Mouse (Mus musculus): ENCODE results near the gene Pcdh9. TPM values are rescaled to one million over a fixed set of nuclear protein-coding genes. Genes with fewer than 3 reads are reported as not detected.

Pcdh9 gene
- polyA plus RNA-seq, 1 experiment from 2014 or later = 6.3 TPM

DNA sequence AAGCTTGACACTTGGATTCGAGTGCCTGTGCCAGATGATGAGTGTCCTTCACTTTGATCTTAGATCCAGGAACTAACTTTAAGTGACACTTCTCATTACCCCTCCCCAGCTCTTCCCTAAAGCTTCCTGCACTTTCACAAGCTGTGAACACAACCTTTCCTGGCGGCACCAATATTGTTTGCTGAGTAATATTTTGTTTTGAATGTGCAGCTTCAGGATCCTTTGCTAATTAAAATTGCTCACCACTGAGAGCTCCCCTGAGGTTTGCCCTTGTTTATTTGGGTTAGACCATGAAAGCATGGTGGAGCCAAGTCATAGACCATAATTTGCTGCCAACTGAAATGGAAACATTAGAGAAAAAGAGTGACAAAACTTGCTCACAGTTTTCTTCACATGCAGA, 543.4 kb downstream of the Pcdh9 start:
- WGBS = 18% methylated on average over 2 of the region's 2 CpGs
- Histone ChIP-seq H3K27me3 (ENCODE audit: control insufficient read depth, insufficient read depth, low read length) (no peaks in the 10 kb centered on the region), H3K4me1 (ENCODE audit: control insufficient read depth, insufficient read depth, low read length) (no peaks in the 10 kb centered on the region), H3K36me3 (ENCODE audit: control insufficient read depth, insufficient read depth) (no peaks in the 10 kb centered on the region), H3K27ac (ENCODE audit: low read length) (no peak overlapping the region), H3K9ac (ENCODE audit: low read length) (no peak overlapping the region), H3K4me3 (ENCODE audit: low read length) (no peak overlapping the region), H3K4me2 (ENCODE audit: low read depth, low read length) (no peak overlapping the region), H3K9me3 (replicated peaks; ENCODE audit: control insufficient read depth, low read length) (no peaks in the 10 kb centered on the region)
- no peak for ATAC-seq (replicated peaks; ENCODE audit: extremely low read depth, insufficient read depth, low FRiP score)

- H3K4me2 ChIP-seq (ENCODE audit: low read depth, low read length) = no peak overlapping the region
- no peaks in the 10 kb centered on the region for H3K4me1 ChIP-seq (ENCODE audit: control insufficient read depth, insufficient read depth, low read length)
- no peak for ATAC-seq (replicated peaks; ENCODE audit: extremely low read depth, insufficient read depth, low FRiP score)
- no peak overlapping the region for H3K27ac ChIP-seq (ENCODE audit: low read length)
- WGBS = 59% methylated on average over 3 of the region's 3 CpGs
- no peaks in the 10 kb centered on the region for H3K27me3 ChIP-seq (ENCODE audit: control insufficient read depth, insufficient read depth, low read length)
- H3K9ac ChIP-seq (ENCODE audit: low read length) = no peak overlapping the region
- no peaks in the 10 kb centered on the region for H3K9me3 ChIP-seq (replicated peaks; ENCODE audit: control insufficient read depth, low read length)
- no peak overlapping the region for H3K4me3 ChIP-seq (ENCODE audit: low read length)
- no peaks in the 10 kb centered on the region for H3K36me3 ChIP-seq (ENCODE audit: control insufficient read depth, insufficient read depth)
Measured at GRCm38 (mm10) chr14:93342781-93343180, 547.7 kb downstream of the Pcdh9 start.

DNA sequence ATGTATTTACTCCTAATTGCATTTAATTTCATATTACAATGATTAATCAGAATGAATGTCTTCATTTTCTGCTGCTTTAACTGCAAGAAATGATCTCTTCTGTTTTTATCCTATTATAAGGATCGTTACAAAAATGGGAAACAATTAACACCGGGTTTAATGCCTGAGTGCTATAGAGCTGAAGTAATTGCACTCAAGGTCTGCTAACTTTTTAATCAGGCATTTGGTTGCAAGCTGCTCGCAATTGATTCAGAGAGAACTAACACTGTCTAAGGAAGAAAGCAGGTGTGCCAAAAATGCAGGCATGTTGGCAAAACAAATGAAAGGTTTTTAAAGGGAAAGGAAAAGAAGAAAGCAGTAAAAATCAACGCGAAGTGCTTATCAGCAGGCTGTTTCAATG, 549.1 kb downstream of the Pcdh9 start:
- H3K27ac ChIP-seq (ENCODE audit: low read length) = no peak overlapping the region
- no peak overlapping the region for H3K4me2 ChIP-seq (ENCODE audit: low read depth, low read length)
- no peak for ATAC-seq (replicated peaks; ENCODE audit: extremely low read depth, insufficient read depth, low FRiP score)
- no peak overlapping the region for H3K9ac ChIP-seq (ENCODE audit: low read length)
- no peaks in the 10 kb centered on the region for H3K9me3 ChIP-seq (replicated peaks; ENCODE audit: control insufficient read depth, low read length)
- H3K27me3 ChIP-seq (ENCODE audit: control insufficient read depth, insufficient read depth, low read length) = no peaks in the 10 kb centered on the region
- H3K4me1 ChIP-seq (ENCODE audit: control insufficient read depth, insufficient read depth, low read length) = no peaks in the 10 kb centered on the region
- no peak overlapping the region for H3K4me3 ChIP-seq (ENCODE audit: low read length)
- WGBS = 55% methylated on average over 5 of the region's 5 CpGs
- no peaks in the 10 kb centered on the region for H3K36me3 ChIP-seq (ENCODE audit: control insufficient read depth, insufficient read depth)

DNA sequence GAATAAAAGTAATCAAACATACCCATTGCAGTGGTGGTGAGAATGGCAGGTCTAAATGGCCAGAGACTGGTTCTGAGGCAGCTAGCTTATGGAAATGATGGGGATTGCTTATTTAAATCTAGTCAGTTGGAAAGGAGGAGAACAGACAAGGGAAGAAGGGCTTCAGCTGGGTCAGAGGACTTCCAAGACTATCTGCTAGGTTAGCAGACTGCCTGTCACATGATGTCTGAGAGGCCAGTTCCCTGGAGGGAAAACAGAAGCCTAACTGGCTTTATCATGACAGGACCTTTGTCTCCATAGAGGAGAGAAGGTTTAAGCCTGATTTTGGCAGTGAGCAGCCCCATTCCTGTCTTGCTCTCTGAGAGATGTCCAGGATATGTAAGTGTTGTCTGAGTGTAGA, 561.2 kb downstream of the Pcdh9 start:
- Histone ChIP-seq H3K4me2 (ENCODE audit: low read depth, low read length) (no peak overlapping the region), H3K9me3 (replicated peaks; ENCODE audit: control insufficient read depth, low read length) (no peaks in the 10 kb centered on the region), H3K27me3 (ENCODE audit: control insufficient read depth, insufficient read depth, low read length) (no peaks in the 10 kb centered on the region), H3K4me3 (ENCODE audit: low read length) (no peak overlapping the region), H3K9ac (ENCODE audit: low read length) (no peak overlapping the region), H3K4me1 (ENCODE audit: control insufficient read depth, insufficient read depth, low read length) (no peaks in the 10 kb centered on the region), H3K27ac (ENCODE audit: low read length) (no peak overlapping the region), H3K36me3 (ENCODE audit: control insufficient read depth, insufficient read depth) (no peaks in the 10 kb centered on the region)
- no peak for ATAC-seq (replicated peaks; ENCODE audit: extremely low read depth, insufficient read depth, low FRiP score)

DNA sequence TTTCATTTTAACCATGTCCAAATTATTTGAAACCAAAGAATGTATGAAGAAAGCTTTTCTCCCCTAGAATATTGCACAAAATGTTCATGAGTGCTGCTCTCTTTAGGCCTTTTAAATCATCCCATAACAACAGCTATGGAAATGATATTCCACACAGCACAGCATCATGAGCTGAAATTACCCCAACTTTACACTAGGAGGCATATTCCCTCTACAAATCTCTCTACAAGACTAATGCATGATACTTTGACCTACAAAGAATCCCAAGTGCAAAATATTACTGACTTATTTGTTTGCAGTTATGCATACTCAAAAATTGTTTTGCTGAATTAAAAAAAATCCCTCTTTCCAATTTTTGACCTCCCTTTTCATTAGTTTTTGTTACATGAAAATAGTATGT, 573.1 kb downstream of the Pcdh9 start:
- no peaks in the 10 kb centered on the region for H3K4me1 ChIP-seq (ENCODE audit: control insufficient read depth, insufficient read depth, low read length)
- no peak overlapping the region for H3K4me2 ChIP-seq (ENCODE audit: low read depth, low read length)
- no peak overlapping the region for H3K27ac ChIP-seq (ENCODE audit: low read length)
- H3K9me3 ChIP-seq (replicated peaks; ENCODE audit: control insufficient read depth, low read length) = no peaks in the 10 kb centered on the region
- no peak overlapping the region for H3K4me3 ChIP-seq (ENCODE audit: low read length)
- no peaks in the 10 kb centered on the region for H3K27me3 ChIP-seq (ENCODE audit: control insufficient read depth, insufficient read depth, low read length)
- no peak overlapping the region for H3K9ac ChIP-seq (ENCODE audit: low read length)
- no peaks in the 10 kb centered on the region for H3K36me3 ChIP-seq (ENCODE audit: control insufficient read depth, insufficient read depth)
- ATAC-seq (replicated peaks; ENCODE audit: extremely low read depth, insufficient read depth, low FRiP score) = no peak

- Histone ChIP-seq H3K36me3 (ENCODE audit: control insufficient read depth, insufficient read depth) (no peaks in the 10 kb centered on the region), H3K27ac (ENCODE audit: low read length) (no peak overlapping the region), H3K4me1 (ENCODE audit: control insufficient read depth, insufficient read depth, low read length) (no peaks in the 10 kb centered on the region), H3K4me2 (ENCODE audit: low read depth, low read length) (no peak overlapping the region), H3K9me3 (replicated peaks; ENCODE audit: control insufficient read depth, low read length) (no peaks in the 10 kb centered on the region), H3K27me3 (ENCODE audit: control insufficient read depth, insufficient read depth, low read length) (no peaks in the 10 kb centered on the region), H3K4me3 (ENCODE audit: low read length) (no peak overlapping the region), H3K9ac (ENCODE audit: low read length) (no peak overlapping the region)
- no peak for ATAC-seq (replicated peaks; ENCODE audit: extremely low read depth, insufficient read depth, low FRiP score)
- WGBS = 60% methylated on average over 2 of the region's 2 CpGs
Measured at GRCm38 (mm10) chr14:93288361-93288760, 602.1 kb downstream of the Pcdh9 start.

DNA sequence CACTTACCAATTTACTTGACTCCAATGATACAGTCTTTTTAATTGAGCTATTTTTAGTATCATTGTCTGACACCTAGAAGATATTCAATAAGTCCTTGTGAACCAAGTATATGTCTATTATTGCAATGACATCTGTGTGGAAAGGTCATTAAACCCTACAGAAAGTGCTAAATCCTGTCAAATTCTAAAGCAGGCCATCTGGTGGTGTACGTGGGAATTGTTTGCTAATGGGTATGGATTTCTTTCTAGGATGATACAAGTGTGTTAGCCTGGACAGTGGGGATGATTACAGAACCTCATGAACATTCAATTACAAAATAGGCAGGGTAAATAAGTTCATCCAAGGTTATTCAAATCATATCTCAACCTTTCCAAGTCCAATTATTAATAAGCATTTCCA, 602.8 kb downstream of the Pcdh9 start:
- Histone ChIP-seq H3K9ac (ENCODE audit: low read length) (no peak overlapping the region), H3K27ac (ENCODE audit: low read length) (no peak overlapping the region), H3K4me2 (ENCODE audit: low read depth, low read length) (no peak overlapping the region), H3K4me3 (ENCODE audit: low read length) (no peak overlapping the region), H3K4me1 (ENCODE audit: control insufficient read depth, insufficient read depth, low read length) (no peaks in the 10 kb centered on the region), H3K36me3 (ENCODE audit: control insufficient read depth, insufficient read depth) (no peaks in the 10 kb centered on the region), H3K27me3 (ENCODE audit: control insufficient read depth, insufficient read depth, low read length) (no peaks in the 10 kb centered on the region), H3K9me3 (replicated peaks; ENCODE audit: control insufficient read depth, low read length) (no peaks in the 10 kb centered on the region)
- 53% methylated on average over 1 of the region's 1 CpGs for WGBS
- ATAC-seq (replicated peaks; ENCODE audit: extremely low read depth, insufficient read depth, low FRiP score) = no peak

DNA sequence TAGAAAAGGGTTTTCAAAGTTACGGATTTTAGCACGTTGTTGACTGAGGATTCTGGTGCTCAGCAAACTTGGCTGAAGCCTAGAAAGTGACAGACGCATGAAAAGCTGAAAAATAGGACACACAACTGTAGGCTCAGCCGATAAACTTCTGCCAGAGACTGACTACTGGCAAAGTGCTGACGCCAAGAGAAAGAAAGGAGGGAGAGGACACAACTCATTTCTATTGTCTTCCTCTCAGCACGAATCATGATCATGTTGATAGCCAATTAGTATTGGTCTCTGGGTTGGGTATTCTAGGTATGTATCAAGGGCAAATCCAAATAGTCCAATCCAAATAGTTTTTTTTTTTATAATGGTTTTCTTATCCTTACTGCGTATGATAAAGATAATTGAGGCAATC, 605.3 kb downstream of the Pcdh9 start:
- Histone ChIP-seq H3K4me1 (ENCODE audit: control insufficient read depth, insufficient read depth, low read length) (no peaks in the 10 kb centered on the region), H3K27me3 (ENCODE audit: control insufficient read depth, insufficient read depth, low read length) (no peaks in the 10 kb centered on the region), H3K4me3 (ENCODE audit: low read length) (no peak overlapping the region), H3K9me3 (replicated peaks; ENCODE audit: control insufficient read depth, low read length) (no peaks in the 10 kb centered on the region), H3K27ac (ENCODE audit: low read length) (no peak overlapping the region), H3K9ac (ENCODE audit: low read length) (no peak overlapping the region), H3K36me3 (ENCODE audit: control insufficient read depth, insufficient read depth) (no peaks in the 10 kb centered on the region), H3K4me2 (ENCODE audit: low read depth, low read length) (no peak overlapping the region)
- WGBS = 67% methylated on average over 7 of the region's 7 CpGs
- no peak for ATAC-seq (replicated peaks; ENCODE audit: extremely low read depth, insufficient read depth, low FRiP score)

GRCm38 (mm10) chr14:93284009-93284408, 606.5 kb downstream of the Pcdh9 start:
- Histone ChIP-seq H3K4me2 (ENCODE audit: low read depth, low read length) (no peak overlapping the region), H3K9ac (ENCODE audit: low read length) (no peak overlapping the region), H3K27me3 (ENCODE audit: control insufficient read depth, insufficient read depth, low read length) (no peaks in the 10 kb centered on the region), H3K4me1 (ENCODE audit: control insufficient read depth, insufficient read depth, low read length) (no peaks in the 10 kb centered on the region), H3K4me3 (ENCODE audit: low read length) (no peak overlapping the region), H3K9me3 (replicated peaks; ENCODE audit: control insufficient read depth, low read length) (no peaks in the 10 kb centered on the region), H3K27ac (ENCODE audit: low read length) (no peak overlapping the region), H3K36me3 (ENCODE audit: control insufficient read depth, insufficient read depth) (no peaks in the 10 kb centered on the region)
- 76% methylated on average over 3 of the region's 3 CpGs for WGBS
- no peak for ATAC-seq (replicated peaks; ENCODE audit: extremely low read depth, insufficient read depth, low FRiP score)

DNA sequence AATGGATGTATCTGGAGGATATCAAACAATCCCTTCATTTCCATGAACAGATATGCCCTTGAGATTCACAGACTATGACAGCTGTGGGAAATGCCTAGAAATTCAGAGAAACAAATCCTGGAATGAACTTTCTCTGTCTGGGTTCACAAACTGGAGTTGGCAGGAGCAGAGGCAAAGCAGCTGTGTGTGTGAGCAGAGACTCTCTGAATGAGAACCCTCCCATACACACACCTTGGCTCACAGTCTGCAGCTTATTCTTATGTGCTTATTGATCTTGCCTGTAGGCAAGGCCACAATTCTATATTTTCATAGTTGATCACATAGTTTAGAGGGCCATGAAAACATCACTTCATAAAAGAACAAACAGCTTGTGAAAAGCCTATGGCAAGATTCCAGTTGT, 614.8 kb downstream of the Pcdh9 start:
- H3K27me3 ChIP-seq (ENCODE audit: control insufficient read depth, insufficient read depth, low read length) = no peaks in the 10 kb centered on the region
- H3K27ac ChIP-seq (ENCODE audit: low read length) = no peak overlapping the region
- no peak overlapping the region for H3K9ac ChIP-seq (ENCODE audit: low read length)
- H3K36me3 ChIP-seq (ENCODE audit: control insufficient read depth, insufficient read depth) = no peaks in the 10 kb centered on the region
- H3K9me3 ChIP-seq (replicated peaks; ENCODE audit: control insufficient read depth, low read length) = no peaks in the 10 kb centered on the region
- ATAC-seq (replicated peaks; ENCODE audit: extremely low read depth, insufficient read depth, low FRiP score) = no peak
- H3K4me2 ChIP-seq (ENCODE audit: low read depth, low read length) = no peak overlapping the region
- H3K4me3 ChIP-seq (ENCODE audit: low read length) = no peak overlapping the region
- H3K4me1 ChIP-seq (ENCODE audit: control insufficient read depth, insufficient read depth, low read length) = no peaks in the 10 kb centered on the region
